Mouse (Mus musculus): ENCODE measurements at regions not wholly inside any gene's neighbourhood (a gene's known extent, or its start where the extent isn't known, plus 50 kb on each side); places are given as distances from the start of the nearest gene placed in this dataset.

DNA sequence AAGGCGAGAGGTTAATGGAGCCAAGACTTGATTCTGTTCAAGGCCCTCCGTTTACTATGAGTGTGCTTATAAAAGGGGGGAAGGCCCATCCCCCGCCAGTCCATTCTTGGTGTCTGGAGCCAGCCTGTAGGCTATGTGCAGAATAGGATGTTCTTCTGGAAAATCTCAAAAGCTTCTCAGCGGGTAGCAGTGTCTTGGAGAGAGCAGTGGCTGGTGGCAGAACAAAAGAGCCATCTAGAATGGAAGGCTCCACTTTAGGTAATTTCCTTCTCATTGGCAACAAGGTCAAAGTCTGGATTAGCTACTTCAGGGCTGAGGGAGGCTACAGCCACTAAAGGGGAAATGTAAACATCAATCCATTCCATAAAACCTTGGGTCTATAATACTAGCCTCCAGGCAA is 1150.8 kb upstream of the Ptprd start:
- Histone ChIP-seq H3K4me3 (ENCODE audit: low read depth, low read length) (no peak overlapping the region), H3K9me3 (ENCODE audit: control insufficient read depth, low read length) (no peaks in the 10 kb centered on the region), H3K4me1 (ENCODE audit: control insufficient read depth, insufficient read depth, low read length) (no peaks in the 10 kb centered on the region), H3K9ac (ENCODE audit: low read depth, low read length) (no peak overlapping the region), H3K36me3 (ENCODE audit: control insufficient read depth, insufficient read depth, low read length) (no peaks in the 10 kb centered on the region), H3K4me2 (ENCODE audit: low read depth, low read length) (no peak overlapping the region), H3K27me3 (replicated peaks; ENCODE audit: control insufficient read depth, insufficient read depth, low read length) (no peaks in the 10 kb centered on the region), H3K27ac (replicated peaks; ENCODE audit: low read depth, low read length) (no peak overlapping the region)
- 70% methylated on average over 4 of the region's 4 CpGs for WGBS
- no peak for ATAC-seq (ENCODE audit: low read depth)
- no peak for DNase-seq (ENCODE audit: low spot score)

DNA sequence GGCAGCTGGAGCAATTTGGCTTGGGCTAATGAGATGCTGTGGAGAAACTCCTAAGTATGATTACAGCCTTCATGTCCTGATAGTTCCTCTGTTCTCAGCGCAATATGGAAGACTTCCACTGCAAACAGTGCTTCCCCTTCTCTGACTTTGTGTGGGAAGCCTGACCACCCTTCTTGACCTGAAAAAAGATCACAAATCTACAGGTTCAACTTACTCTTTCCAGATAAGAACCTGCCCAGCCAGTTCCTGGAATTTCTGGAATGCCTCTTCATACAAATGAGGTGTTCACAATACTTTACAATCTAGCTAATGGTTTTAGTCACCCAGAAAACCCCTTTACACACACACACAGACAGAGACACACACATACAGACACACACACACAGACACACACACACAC is 1146.0 kb upstream of the Ptprd start:
- peak; percentile 1 for DNase-seq (ENCODE audit: low spot score)
- ATAC-seq (ENCODE audit: low read depth), result no peak
- Histone ChIP-seq H3K4me3 (ENCODE audit: low read depth, low read length) (no peak overlapping the region), H3K4me1 (ENCODE audit: control insufficient read depth, insufficient read depth, low read length) (no peaks in the 10 kb centered on the region), H3K9me3 (ENCODE audit: control insufficient read depth, low read length) (no peaks in the 10 kb centered on the region), H3K27me3 (replicated peaks; ENCODE audit: control insufficient read depth, insufficient read depth, low read length) (no peaks in the 10 kb centered on the region), H3K9ac (ENCODE audit: low read depth, low read length) (no peak overlapping the region), H3K36me3 (ENCODE audit: control insufficient read depth, insufficient read depth, low read length) (no peaks in the 10 kb centered on the region), H3K27ac (replicated peaks; ENCODE audit: low read depth, low read length) (no peak overlapping the region), H3K4me2 (ENCODE audit: low read depth, low read length) (no peak overlapping the region)
- WGBS, result 63% methylated on average over 1 of the region's 1 CpGs

DNA sequence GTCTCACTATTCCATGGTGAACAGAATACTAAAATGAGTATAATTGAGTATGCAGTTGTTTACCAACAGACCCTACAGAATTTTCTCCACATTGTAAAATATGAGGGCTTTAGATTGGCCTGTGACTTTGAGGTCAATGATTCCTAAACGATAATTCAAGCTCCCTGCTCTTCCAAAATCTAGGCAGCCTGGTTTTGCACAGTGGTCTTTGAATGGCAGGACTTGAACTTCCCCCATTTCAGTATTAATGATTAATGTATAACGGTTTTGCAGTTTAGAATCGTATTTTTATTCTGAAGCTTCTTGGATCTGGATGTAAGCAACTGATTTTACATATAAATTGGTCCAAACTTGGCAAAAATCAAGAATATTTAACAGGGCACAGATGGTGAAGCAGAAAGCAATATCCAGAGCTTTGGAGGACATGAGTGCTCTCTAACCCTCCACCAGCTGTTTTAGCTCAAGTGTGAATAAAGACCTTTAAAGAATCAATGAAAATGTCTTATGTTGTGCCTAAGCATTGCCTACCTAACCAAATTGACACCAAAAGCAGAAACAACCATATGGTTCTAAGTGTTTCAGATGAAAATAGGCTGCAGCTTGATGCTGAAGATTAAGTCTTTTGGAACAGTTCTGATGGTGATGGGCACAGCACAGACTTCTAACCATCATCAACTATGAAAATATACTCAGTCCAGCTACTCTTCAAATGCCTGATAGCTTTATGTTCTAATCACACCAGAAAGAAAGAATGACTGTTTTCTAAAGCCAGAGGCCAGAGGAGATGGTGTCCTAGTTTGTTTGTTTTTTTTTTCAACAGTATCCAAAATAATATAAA is 1098.3 kb upstream of the Ptprd start:
- Histone ChIP-seq H3K9ac (ENCODE audit: low read depth, low read length) (no peak overlapping the region), H3K4me1 (ENCODE audit: control insufficient read depth, insufficient read depth, low read length) (no peaks in the 10 kb centered on the region), H3K4me2 (ENCODE audit: low read depth, low read length) (no peak overlapping the region), H3K36me3 (ENCODE audit: control insufficient read depth, insufficient read depth, low read length) (no peaks in the 10 kb centered on the region), H3K27me3 (replicated peaks; ENCODE audit: control insufficient read depth, insufficient read depth, low read length) (no peaks in the 10 kb centered on the region), H3K27ac (replicated peaks; ENCODE audit: low read depth, low read length) (no peak overlapping the region), H3K9me3 (ENCODE audit: control insufficient read depth, low read length) (no peaks in the 10 kb centered on the region), H3K4me3 (ENCODE audit: low read depth, low read length) (no peak overlapping the region)
- WGBS, result 61% methylated on average over 3 of the region's 3 CpGs
- DNase-seq (ENCODE audit: low spot score) (peak; percentile 24), ATAC-seq (ENCODE audit: low read depth) (no peak)

DNA sequence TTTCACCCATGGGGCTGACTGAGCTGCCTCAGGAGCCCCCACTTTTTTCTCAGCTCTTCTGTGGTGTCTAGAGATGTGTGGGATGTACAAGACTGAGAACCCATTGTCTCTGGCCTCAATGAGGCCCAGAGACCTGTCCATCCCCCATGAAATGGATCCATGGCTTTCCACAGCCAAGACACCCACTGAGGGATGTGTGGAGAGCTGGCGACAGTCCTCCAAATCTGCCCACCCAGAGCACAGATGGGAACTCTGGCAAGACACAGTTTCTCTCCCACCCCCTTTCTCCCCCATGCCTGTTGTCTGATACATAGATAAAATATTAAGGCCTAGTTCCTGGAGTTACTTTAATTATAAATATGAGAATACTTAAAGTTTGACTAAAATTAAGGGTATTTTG is 1079.3 kb upstream of the Ptprd start:
- no peaks in the 10 kb centered on the region for H3K9me3 ChIP-seq (ENCODE audit: control insufficient read depth, low read length)
- H3K9ac ChIP-seq (ENCODE audit: low read depth, low read length), result no peak overlapping the region
- DNase-seq (ENCODE audit: low spot score), result no peak
- no peaks in the 10 kb centered on the region for H3K27me3 ChIP-seq (replicated peaks; ENCODE audit: control insufficient read depth, insufficient read depth, low read length)
- no peaks in the 10 kb centered on the region for H3K4me1 ChIP-seq (ENCODE audit: control insufficient read depth, insufficient read depth, low read length)
- H3K27ac ChIP-seq (replicated peaks; ENCODE audit: low read depth, low read length), result no peak overlapping the region
- H3K36me3 ChIP-seq (ENCODE audit: control insufficient read depth, insufficient read depth, low read length), result no peaks in the 10 kb centered on the region
- ATAC-seq (ENCODE audit: low read depth), result no peak
- H3K4me3 ChIP-seq (ENCODE audit: low read depth, low read length), result no peak overlapping the region
- no peak overlapping the region for H3K4me2 ChIP-seq (ENCODE audit: low read depth, low read length)
- 82% methylated on average over 1 of the region's 1 CpGs for WGBS

DNA sequence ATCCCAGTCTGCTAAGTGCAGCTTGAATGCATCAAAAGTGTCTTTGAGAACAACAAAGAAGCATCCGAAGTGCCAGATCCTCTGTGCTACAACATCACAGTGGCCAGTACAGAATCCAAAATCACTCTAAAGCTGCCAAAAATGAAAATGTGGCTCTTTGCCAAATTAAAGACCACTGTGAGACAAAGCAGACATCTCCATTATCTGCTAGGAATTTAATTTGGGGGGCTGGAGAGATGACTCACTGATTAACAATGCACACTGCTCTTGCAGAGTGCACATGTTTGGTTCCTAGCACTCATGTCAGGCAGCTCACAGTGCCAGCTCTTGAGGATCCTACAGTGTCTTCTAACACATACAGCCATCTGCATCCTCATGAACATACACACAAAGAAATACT is 1053.3 kb upstream of the Ptprd start:
- H3K36me3 ChIP-seq (ENCODE audit: control insufficient read depth, insufficient read depth, low read length), result no peaks in the 10 kb centered on the region
- WGBS, result 64% methylated on average over 1 of the region's 1 CpGs
- no peak; the same call in 1 of the 2 replicates for ATAC-seq (ENCODE audit: low read depth)
- H3K9ac ChIP-seq (ENCODE audit: low read depth, low read length), result no peak overlapping the region
- H3K27me3 ChIP-seq (replicated peaks; ENCODE audit: control insufficient read depth, insufficient read depth, low read length), result no peaks in the 10 kb centered on the region
- no peak overlapping the region for H3K27ac ChIP-seq (replicated peaks; ENCODE audit: low read depth, low read length)
- no peaks in the 10 kb centered on the region for H3K4me1 ChIP-seq (ENCODE audit: control insufficient read depth, insufficient read depth, low read length)
- H3K4me3 ChIP-seq (ENCODE audit: low read depth, low read length), result no peak overlapping the region
- no peaks in the 10 kb centered on the region for H3K9me3 ChIP-seq (ENCODE audit: control insufficient read depth, low read length)
- no peak overlapping the region for H3K4me2 ChIP-seq (ENCODE audit: low read depth, low read length)
- peak; percentile 4 for DNase-seq (ENCODE audit: low spot score)

DNA sequence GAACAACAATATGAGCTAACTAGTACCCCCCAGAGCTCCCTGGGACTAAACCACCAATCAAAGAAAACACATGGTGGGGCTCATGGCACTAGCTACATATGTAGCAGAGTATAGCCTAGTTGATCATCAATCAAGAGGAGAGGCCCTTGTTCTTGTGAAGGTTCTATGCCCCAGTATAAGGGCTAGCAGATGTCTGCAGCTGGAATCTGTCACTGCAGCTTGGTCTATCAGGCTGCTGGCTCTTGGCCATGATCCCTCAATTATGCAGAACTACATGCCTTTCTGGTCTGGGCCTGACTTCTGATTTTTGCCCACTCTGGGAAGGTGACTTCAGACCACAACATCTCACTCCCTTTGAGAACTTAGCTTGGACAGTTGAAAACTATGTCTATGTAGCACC is 1031.4 kb upstream of the Ptprd start:
- H3K9me3 ChIP-seq (ENCODE audit: control insufficient read depth, low read length), result no peaks in the 10 kb centered on the region
- no peak for DNase-seq (ENCODE audit: low spot score)
- H3K4me2 ChIP-seq (ENCODE audit: low read depth, low read length), result no peak overlapping the region
- no peaks in the 10 kb centered on the region for H3K4me1 ChIP-seq (ENCODE audit: control insufficient read depth, insufficient read depth, low read length)
- H3K4me3 ChIP-seq (ENCODE audit: low read depth, low read length), result no peak overlapping the region
- ATAC-seq (ENCODE audit: low read depth), result no peak
- no peak overlapping the region for H3K9ac ChIP-seq (ENCODE audit: low read depth, low read length)
- no peaks in the 10 kb centered on the region for H3K36me3 ChIP-seq (ENCODE audit: control insufficient read depth, insufficient read depth, low read length)
- H3K27me3 ChIP-seq (replicated peaks; ENCODE audit: control insufficient read depth, insufficient read depth, low read length), result no peaks in the 10 kb centered on the region
- H3K27ac ChIP-seq (replicated peaks; ENCODE audit: low read depth, low read length), result no peak overlapping the region

DNA sequence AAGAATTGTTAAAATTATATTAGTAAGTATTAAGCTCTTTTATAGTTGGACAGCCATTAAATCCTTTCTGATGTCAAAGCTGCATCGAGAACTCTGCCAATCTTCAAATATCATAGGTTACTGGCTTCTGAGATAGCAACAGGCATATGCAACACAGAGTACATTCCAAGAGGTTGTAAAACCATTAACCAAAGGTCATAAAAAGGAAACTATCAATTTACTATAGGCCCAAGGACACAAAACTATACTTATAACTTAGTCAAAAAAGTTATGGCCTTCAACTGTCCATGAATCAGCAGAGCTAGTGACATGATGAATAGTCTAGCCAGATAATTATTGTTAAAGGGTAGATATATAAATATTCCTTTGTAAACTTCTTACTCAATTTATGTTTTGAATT is 1029.9 kb upstream of the Ptprd start:
- Histone ChIP-seq H3K4me1 (ENCODE audit: control insufficient read depth, insufficient read depth, low read length) (no peaks in the 10 kb centered on the region), H3K9ac (ENCODE audit: low read depth, low read length) (no peak overlapping the region), H3K27me3 (replicated peaks; ENCODE audit: control insufficient read depth, insufficient read depth, low read length) (no peaks in the 10 kb centered on the region), H3K4me3 (ENCODE audit: low read depth, low read length) (no peak overlapping the region), H3K4me2 (ENCODE audit: low read depth, low read length) (no peak overlapping the region), H3K36me3 (ENCODE audit: control insufficient read depth, insufficient read depth, low read length) (no peaks in the 10 kb centered on the region), H3K9me3 (ENCODE audit: control insufficient read depth, low read length) (no peaks in the 10 kb centered on the region), H3K27ac (replicated peaks; ENCODE audit: low read depth, low read length) (no peak overlapping the region)
- ATAC-seq (ENCODE audit: low read depth) (no peak), DNase-seq (ENCODE audit: low spot score) (no peak)
- WGBS, result 78% methylated on average over 1 of the region's 1 CpGs

DNA sequence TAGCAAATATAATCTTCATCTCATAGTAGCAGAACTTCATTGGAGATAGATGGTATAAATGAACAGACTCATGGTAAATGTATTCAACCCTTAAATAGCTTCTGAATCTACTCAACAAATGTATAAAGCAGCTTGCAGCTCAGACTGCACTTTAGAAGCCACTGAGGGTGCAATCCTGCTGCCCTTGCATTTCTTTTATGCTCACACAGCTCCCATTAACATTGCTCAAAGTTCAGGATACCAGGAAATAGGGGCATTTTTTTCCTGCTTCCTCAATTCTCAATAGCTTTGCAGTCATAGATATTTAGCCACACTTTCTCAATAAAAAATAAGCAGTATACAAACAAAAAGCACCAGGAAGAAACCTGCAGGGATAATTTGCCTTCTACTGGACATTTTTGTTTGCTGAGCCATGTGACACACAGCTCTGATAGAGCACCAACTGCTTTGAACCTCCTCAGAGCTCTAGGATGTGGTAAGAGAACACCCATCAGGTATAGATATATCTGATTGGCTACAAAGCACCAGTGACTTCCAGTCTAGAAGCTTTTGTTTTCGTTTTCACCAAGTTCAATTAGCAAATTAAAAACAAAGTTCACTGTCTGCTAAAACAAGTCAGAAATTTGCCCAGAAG is 1012.5 kb upstream of the Ptprd start:
- H3K4me2 ChIP-seq (ENCODE audit: low read depth, low read length), result no peak overlapping the region
- no peak overlapping the region for H3K4me3 ChIP-seq (ENCODE audit: low read depth, low read length)
- ATAC-seq (ENCODE audit: low read depth) (no peak), DNase-seq (ENCODE audit: low spot score) (no peak)
- no peaks in the 10 kb centered on the region for H3K27me3 ChIP-seq (replicated peaks; ENCODE audit: control insufficient read depth, insufficient read depth, low read length)
- H3K9me3 ChIP-seq (ENCODE audit: control insufficient read depth, low read length), result no peaks in the 10 kb centered on the region
- no peak overlapping the region for H3K27ac ChIP-seq (replicated peaks; ENCODE audit: low read depth, low read length)
- H3K9ac ChIP-seq (ENCODE audit: low read depth, low read length), result no peak overlapping the region
- H3K36me3 ChIP-seq (ENCODE audit: control insufficient read depth, insufficient read depth, low read length), result no peaks in the 10 kb centered on the region
- no peaks in the 10 kb centered on the region for H3K4me1 ChIP-seq (ENCODE audit: control insufficient read depth, insufficient read depth, low read length)
- WGBS, result 30% methylated on average over 1 of the region's 1 CpGs

Data from embryonic facial prominence, embryonic 14.5 days (tissue).